Mouse (Mus musculus) megakaryocyte, embryonic 14.5 days (primary cell): ENCODE results near the gene Cox6a1. TPM values are rescaled to one million over a fixed set of nuclear protein-coding genes. Genes with fewer than 3 reads are reported as not detected.

ENCODE experiments used
- H3K27me3 ChIP-seq: replicated peaks from 2 replicates; pipeline ENCODE3; 2012; ENCODE audit warnings: inconsistent platforms
- H3K36me3 ChIP-seq: replicated peaks from 2 replicates; pipeline ENCODE3; 2012; ENCODE audit warnings: low read length, inconsistent platforms, mixed read lengths
- H3K4me1 ChIP-seq: 2 replicates; pipeline ENCODE4 v1.6.1; 2012; ENCODE audit warnings: inconsistent platforms
- H3K4me3 ChIP-seq: replicated peaks from 2 replicates; pipeline ENCODE3; 2012; ENCODE audit warnings: moderate library complexity, mild to moderate bottlenecking, inconsistent platforms
- H3K9me3 ChIP-seq: 2 replicates; pipeline ENCODE4 v1.6.1; 2012; ENCODE audit warnings: inconsistent platforms
- FLI1 ChIP-seq: IDR thresholded peaks from 2 replicates; pipeline ENCODE4 v1.6.1; 2012; ENCODE audit warnings: low read length, inconsistent platforms, mixed read lengths
- GATA1 ChIP-seq: IDR thresholded peaks from 3 replicates; pipeline ENCODE4 v1.6.1; 2012; ENCODE audit warnings: mixed read lengths, low read length, inconsistent platforms, borderline replicate concordance
- polyA plus RNA-seq: library from polyadenylated mRNA; stranded (reverse); fragments of >175 nt; gene quantifications from 2 replicates; pipeline ENCODE4 v1.2.3, GENCODE M21; 2012; ENCODE audit warnings: low replicate concordance; ENCODE audit not compliant: insufficient read depth

Cox6a1 gene
- polyA plus RNA-seq, 1 experiment: 3,165 TPM

DNA sequence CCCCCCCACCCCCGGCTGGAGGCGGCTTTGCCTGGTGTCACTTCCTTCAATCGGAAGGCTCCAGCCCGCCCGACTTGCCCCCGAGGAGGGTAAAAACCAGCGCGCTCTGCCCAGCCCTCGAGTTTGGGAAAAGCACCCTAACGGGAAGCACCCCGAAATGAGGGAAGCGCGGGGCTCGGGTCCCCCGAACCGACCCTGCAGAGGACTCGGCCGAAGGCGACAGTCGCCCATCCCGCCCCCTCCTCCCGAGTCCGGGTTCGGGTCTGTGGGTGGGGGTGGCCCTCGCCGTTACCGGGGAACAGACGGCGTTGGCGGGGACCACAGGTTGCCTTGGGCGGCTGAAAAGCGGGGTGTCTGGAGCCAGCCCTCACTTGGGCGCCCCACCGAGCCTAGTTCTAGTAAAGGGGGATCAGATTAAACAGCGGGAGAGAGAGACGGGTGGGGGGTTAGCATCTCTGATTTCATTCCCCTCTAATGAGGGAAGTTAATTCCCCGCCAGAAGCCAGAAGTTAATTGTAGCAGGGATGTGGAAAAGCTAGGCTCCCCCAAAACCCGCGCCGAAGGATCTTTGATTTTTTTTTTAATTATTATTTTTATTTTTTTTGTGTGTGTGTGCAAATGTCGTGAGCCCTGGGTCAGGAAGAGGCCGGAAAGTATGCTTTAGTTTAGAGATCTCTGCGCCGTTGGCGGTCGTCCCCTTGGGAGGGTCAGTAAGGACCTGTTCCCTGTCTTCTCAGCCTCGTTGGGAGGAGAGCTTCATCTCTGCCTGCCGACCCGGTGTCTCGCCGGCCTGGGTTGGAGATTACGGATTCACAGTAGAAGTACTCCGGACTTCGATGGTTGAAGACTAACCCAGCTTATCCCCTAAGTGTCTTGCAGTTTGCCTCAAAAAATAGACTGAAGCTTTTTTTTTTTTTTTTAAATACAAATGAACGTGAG is 20.9 kb downstream of the Cox6a1 start:
- Histone ChIP-seq H3K4me1 (peaks cover 58% of the 10 kb centered on the region), H3K9me3 (no peaks in the 10 kb centered on the region), H3K27me3 (no peaks in the 10 kb centered on the region), H3K4me3 (peak overlapping the region; percentile 100), H3K36me3 (peaks cover 48% of the 10 kb centered on the region)
- TF ChIP-seq GATA1 (no peak), FLI1 (no peak)

- Histone ChIP-seq H3K36me3 (peaks cover 39% of the 10 kb centered on the region), H3K4me1 (peaks cover 49% of the 10 kb centered on the region), H3K9me3 (no peaks in the 10 kb centered on the region), H3K27me3 (no peaks in the 10 kb centered on the region), H3K4me3 (peak within 1 kb of the TSS; percentile 100)
- no peak for TF ChIP-seq FLI1
- no peak for TF ChIP-seq GATA1
Observed at GRCm38 (mm10) chr5:115326875-115327609, 21.7 kb downstream of the Cox6a1 start, which contains the start of gene Srsf9. Srsf9 (plus strand) TSS chr5:115327177.

DNA sequence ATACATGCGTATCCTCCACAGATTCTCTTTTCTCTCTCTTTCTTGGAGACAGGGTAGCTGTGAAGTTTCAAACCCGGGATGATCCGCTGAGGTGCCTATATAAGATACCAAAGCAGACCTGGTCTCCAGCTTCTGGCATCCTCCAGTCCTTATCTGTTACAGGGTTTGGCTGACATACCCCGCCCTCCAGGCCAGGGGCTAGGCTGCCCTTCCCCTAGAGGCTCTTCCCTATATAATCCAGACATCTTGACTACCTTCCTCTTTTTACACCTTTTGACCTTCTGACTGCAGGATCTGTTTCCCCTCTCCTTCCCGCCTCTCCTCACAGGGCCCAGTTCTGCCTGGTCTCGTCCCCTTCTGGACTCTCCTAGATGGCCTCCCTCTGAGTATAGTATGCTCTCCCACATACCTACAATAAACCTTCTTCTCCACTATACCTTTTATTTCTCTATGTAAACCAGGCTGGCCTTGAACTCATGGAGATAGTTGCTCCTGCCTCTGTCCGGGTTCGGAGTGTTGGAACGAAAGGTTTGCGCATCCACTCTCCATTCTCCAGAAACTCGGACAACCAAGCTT is 22.4 kb downstream of the Cox6a1 start:
- Histone ChIP-seq H3K27me3 (no peaks in the 10 kb centered on the region), H3K4me3 (peak overlapping the region; percentile 100), H3K4me1 (peaks cover 45% of the 10 kb centered on the region), H3K36me3 (peaks cover 32% of the 10 kb centered on the region), H3K9me3 (no peaks in the 10 kb centered on the region)
- no peak for TF ChIP-seq GATA1
- TF ChIP-seq FLI1: no peak

DNA sequence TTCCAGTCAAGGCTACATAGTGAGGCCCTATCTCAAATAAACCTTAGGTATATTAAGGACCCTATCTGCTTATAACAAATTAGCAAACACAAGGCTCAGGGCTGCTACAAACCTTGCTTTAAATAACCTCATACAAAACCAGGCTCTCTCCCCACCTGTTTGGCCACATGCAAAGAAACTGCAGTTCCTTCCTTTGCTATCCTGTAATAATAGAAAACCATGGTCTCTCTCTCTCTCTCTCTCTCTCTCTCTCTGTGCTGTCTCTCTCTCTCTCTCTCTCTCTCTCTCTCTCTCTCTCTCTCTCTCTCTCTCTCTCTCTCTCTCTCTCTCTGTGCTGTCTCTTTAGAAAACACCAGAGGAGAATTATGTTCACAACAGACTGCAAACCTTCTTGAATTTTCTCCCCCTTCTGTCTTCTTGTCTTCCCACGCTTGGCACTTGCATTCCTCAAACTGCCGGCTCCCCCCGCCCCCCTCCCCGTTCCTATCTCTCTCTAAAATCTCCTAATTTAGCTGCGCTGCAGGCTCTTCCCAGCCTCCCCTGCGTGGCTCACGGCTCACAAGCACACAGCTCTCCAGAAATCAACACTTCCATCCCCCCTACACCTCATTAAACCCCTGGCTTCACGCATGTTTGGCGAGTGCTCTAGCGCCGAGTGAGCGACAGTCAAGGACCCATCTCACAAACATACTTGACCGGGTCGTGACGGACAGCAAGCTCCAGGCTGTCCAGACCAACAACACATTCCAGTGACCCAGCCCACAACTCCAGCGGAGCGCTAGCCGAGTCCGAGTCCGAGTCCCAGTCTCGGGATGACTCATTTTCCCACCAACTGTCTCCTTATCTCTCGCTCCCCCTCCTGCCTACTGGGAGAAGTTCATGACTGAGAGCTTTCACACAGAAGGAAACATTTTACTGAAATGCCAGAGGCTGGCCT is 29.5 kb downstream of the Cox6a1 start:
- TF ChIP-seq GATA1 (no peak; the same call in 2 of the 3 replicates), FLI1 (no peak)
- H3K4me1 ChIP-seq: peaks cover 35% of the 10 kb centered on the region
- H3K36me3 ChIP-seq: no peaks in the 10 kb centered on the region

GRCm38 (mm10) chr5:115317645-115318328 is 31.0 kb downstream of the Cox6a1 start:
- Histone ChIP-seq H3K9me3 (no peaks in the 10 kb centered on the region), H3K27me3 (no peaks in the 10 kb centered on the region), H3K4me1 (peaks cover 47% of the 10 kb centered on the region), H3K4me3 (peak overlapping the region; percentile 35), H3K36me3 (no peaks in the 10 kb centered on the region)
- TF ChIP-seq GATA1: no peak
- no peak for TF ChIP-seq FLI1

More for the DNA sequence above, 29.5 kb downstream of the Cox6a1 start:
- Histone ChIP-seq H3K9me3 (no peaks in the 10 kb centered on the region), H3K4me3 (peak overlapping the region; percentile 93), H3K27me3 (no peaks in the 10 kb centered on the region)

GRCm38 (mm10) chr5:115316968-115317644 is 31.7 kb downstream of the Cox6a1 start:
- Histone ChIP-seq H3K4me1 (peaks cover 54% of the 10 kb centered on the region), H3K9me3 (no peaks in the 10 kb centered on the region), H3K4me3 (no peak overlapping the region), H3K27me3 (no peaks in the 10 kb centered on the region), H3K36me3 (no peaks in the 10 kb centered on the region)
- TF ChIP-seq FLI1 (no peak), GATA1 (no peak)

DNA sequence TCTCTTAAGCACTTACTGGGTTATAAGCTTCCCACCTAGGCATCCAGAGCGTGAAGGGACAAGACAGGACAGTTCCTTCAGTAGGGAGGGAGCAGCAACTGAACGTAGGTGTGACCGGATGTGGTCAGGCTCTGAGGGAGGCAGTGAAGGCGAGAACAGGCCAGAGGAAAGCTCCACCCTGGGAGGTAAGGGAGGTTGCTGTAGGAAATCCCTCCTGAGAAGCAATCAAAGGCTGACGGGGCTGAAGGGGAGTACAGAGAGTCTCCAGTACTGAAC is 35.2 kb downstream of the Cox6a1 start:
- H3K4me1 ChIP-seq: peaks cover 42% of the 10 kb centered on the region
- no peak overlapping the region for H3K4me3 ChIP-seq
- no peaks in the 10 kb centered on the region for H3K36me3 ChIP-seq
- TF ChIP-seq GATA1 (no peak), FLI1 (no peak)
- peaks cover 6% of the 10 kb centered on the region for H3K27me3 ChIP-seq
- H3K9me3 ChIP-seq: no peaks in the 10 kb centered on the region

- peaks cover 37% of the 10 kb centered on the region for H3K4me1 ChIP-seq
- peaks cover 3% of the 10 kb centered on the region for H3K36me3 ChIP-seq
- H3K9me3 ChIP-seq: no peaks in the 10 kb centered on the region
- TF ChIP-seq FLI1: no peak
- no peak for TF ChIP-seq GATA1
- peaks cover 7% of the 10 kb centered on the region for H3K27me3 ChIP-seq
- no peak overlapping the region for H3K4me3 ChIP-seq
Observed at GRCm38 (mm10) chr5:115312816-115313667, 35.7 kb downstream of the Cox6a1 start.
